Mouse (Mus musculus) liver, embryonic 14.5 days (tissue): ENCODE results near the gene H6pd.

Experiments
- CTCF ChIP-seq: IDR thresholded peaks from 2 replicates; pipeline ENCODE4 v1.5.1; 2016; ENCODE audit warnings: antibody characterized with exemption, low read depth, control low read depth
- EP300 ChIP-seq: IDR thresholded peaks from 2 replicates; pipeline ENCODE4 v1.6.1; 2016; ENCODE audit warnings: antibody characterized with exemption, low read depth

GRCm38 (mm10) chr4:150007444-150007843, 1.4 kb downstream of the H6pd start:
- no peak for TF ChIP-seq CTCF
- TF ChIP-seq EP300: no peak
